Mouse (Mus musculus) C2C12 (cell line): ENCODE measurements around the gene Elf5.

Experiments used
- CEBPB ChIP-seq: IDR thresholded peaks from one replicate; pipeline ENCODE4 v1.6.1; 2011; ENCODE audit warnings: low read depth, mild to moderate bottlenecking, control low read depth, moderate library complexity
- CTCF ChIP-seq: IDR thresholded peaks from one replicate; pipeline ENCODE4 v1.5.1; 2011; ENCODE audit not compliant: control insufficient read depth, insufficient read depth, insufficient read length
- FOSL1 ChIP-seq: IDR thresholded peaks from one replicate; pipeline ENCODE4 v1.8.0; 2011; ENCODE audit warnings: mild to moderate bottlenecking, low read length; ENCODE audit not compliant: poor library complexity, insufficient read depth, severe bottlenecking
- MAX ChIP-seq: IDR thresholded peaks from one replicate; pipeline ENCODE4 v1.6.1; 2011; ENCODE audit warnings: mild to moderate bottlenecking, control low read depth
- MYOD1 ChIP-seq: IDR thresholded peaks from one replicate; pipeline ENCODE4 v1.6.1; 2011; ENCODE audit warnings: low read depth; ENCODE audit not compliant: control insufficient read depth, insufficient read length
- MYOG ChIP-seq: IDR thresholded peaks from one replicate; pipeline ENCODE4 v1.6.1; 2011; ENCODE audit not compliant: control insufficient read depth, insufficient read length; ENCODE audit errors: extremely low read depth
- USF1 ChIP-seq: IDR thresholded peaks from one replicate; pipeline ENCODE4 v1.6.1; 2011; ENCODE audit warnings: low read depth, mild to moderate bottlenecking, control low read depth, moderate library complexity

- no peak for TF ChIP-seq CTCF
- TF ChIP-seq MYOG = no peak
- TF ChIP-seq MYOD1 = no peak
- TF ChIP-seq USF1 = no peak
- no peak for TF ChIP-seq MAX
- no peak for TF ChIP-seq CEBPB
- TF ChIP-seq FOSL1 = no peak
Observed at GRCm38 (mm10) chr2:103465429-103465828, 53.9 kb downstream of the Elf5 start.
